Mouse (Mus musculus): ENCODE measurements at regions not wholly inside any gene's neighbourhood (a gene's known extent, or its start where the extent isn't known, plus 50 kb on each side); places are given as distances from the start of the nearest gene placed in this dataset.
A peak's percentile ranks its signal among the peaks of the same experiment; 100 is the strongest.

DNA sequence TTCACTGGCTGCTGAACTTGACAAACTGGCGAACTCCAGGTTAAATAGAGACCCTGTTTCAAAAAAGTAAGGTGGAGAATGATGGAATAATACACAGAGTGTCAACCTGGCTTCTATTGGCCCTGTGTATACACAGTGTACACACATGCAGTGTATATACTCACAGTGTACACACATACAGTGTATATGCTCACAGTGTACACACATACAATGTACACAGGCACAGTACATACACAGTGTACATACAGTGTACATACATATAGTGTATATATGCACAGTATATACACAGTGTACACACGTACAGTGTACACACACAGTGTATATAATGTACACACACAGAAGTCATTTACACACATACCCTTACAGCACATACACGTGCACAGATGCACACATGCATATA is 52.4 kb upstream of the Aldh1b1 start:
- 88% methylated on average over 3 of the region's 3 CpGs for WGBS
- Histone ChIP-seq H3K9ac (replicated peaks; ENCODE audit: low read depth, low read length) (no peak overlapping the region), H3K36me3 (ENCODE audit: control insufficient read depth, insufficient read depth) (no peaks in the 10 kb centered on the region), H3K4me1 (replicated peaks; ENCODE audit: control insufficient read depth, insufficient read depth, low read length) (no peaks in the 10 kb centered on the region), H3K27me3 (replicated peaks; ENCODE audit: control insufficient read depth, insufficient read depth, low read length) (no peaks in the 10 kb centered on the region), H3K4me3 (replicated peaks; ENCODE audit: low read length) (no peak overlapping the region), H3K9me3 (ENCODE audit: control insufficient read depth, low read length) (no peaks in the 10 kb centered on the region), H3K4me2 (ENCODE audit: low read length) (no peak overlapping the region), H3K27ac (ENCODE audit: low read length) (no peak overlapping the region)
- ATAC-seq, result no peak

DNA sequence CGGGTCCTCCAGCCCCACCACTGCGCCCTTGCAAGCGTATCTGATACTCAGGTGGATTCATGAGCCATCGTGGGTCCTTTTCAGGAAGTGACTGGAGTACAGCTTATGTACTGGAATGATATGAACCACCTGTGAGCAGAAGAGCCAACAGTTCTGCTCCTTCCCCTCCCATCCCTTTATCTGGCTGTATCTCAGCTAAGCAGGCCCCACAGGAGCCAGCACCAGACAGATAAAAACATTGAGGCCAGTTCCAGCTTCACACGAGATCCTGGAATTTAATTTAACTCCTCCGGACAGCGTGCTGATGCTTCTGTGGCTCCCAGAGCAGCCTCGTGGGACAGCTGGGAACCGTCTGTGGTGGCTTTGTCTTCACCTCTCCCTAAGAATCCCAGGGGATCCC is 53.1 kb upstream of the Aldh1b1 start:
- WGBS, result 62% methylated on average over 9 of the region's 9 CpGs
- Histone ChIP-seq H3K4me2 (ENCODE audit: low read length) (no peak overlapping the region), H3K4me1 (replicated peaks; ENCODE audit: control insufficient read depth, insufficient read depth, low read length) (peaks cover 5% of the 10 kb centered on the region), H3K4me3 (replicated peaks; ENCODE audit: low read length) (no peak overlapping the region), H3K9ac (replicated peaks; ENCODE audit: low read depth, low read length) (no peak overlapping the region), H3K36me3 (ENCODE audit: control insufficient read depth, insufficient read depth) (no peaks in the 10 kb centered on the region), H3K9me3 (ENCODE audit: control insufficient read depth, low read length) (no peaks in the 10 kb centered on the region), H3K27ac (ENCODE audit: low read length) (no peak overlapping the region), H3K27me3 (replicated peaks; ENCODE audit: control insufficient read depth, insufficient read depth, low read length) (no peaks in the 10 kb centered on the region)
- ATAC-seq, result no peak

DNA sequence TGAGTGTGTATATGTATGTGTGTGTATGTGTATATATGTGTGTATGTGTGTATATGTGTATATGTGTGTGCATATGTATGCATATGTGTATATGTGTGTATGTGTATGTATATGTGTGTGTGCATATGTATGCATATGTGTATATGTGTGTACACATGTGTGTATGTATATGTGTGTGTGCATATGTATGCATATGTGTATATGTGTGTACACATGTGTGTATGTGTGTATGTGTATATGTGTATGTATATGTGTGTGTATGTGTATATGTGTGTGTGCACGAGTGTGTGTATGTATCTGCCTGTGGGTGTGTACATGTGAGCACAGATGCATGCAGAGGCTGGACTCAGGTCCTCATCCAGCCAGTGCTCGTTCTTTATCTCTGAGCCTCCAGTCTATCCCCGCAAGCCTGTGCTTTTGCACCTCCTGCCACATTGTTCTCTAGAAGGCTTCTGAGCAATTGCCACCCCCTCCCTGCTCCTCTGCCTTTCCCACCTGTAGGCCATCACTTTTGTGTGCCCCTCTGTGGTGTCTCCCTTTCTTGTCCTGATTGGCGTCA is 53.9 kb upstream of the Aldh1b1 start:
- no peak for ATAC-seq
- Histone ChIP-seq H3K4me3 (replicated peaks; ENCODE audit: low read length) (no peak overlapping the region), H3K27me3 (replicated peaks; ENCODE audit: control insufficient read depth, insufficient read depth, low read length) (no peaks in the 10 kb centered on the region), H3K4me1 (replicated peaks; ENCODE audit: control insufficient read depth, insufficient read depth, low read length) (peaks cover 7% of the 10 kb centered on the region), H3K27ac (ENCODE audit: low read length) (no peak overlapping the region), H3K4me2 (ENCODE audit: low read length) (no peak overlapping the region), H3K9ac (replicated peaks; ENCODE audit: low read depth, low read length) (no peak overlapping the region), H3K36me3 (ENCODE audit: control insufficient read depth, insufficient read depth) (no peaks in the 10 kb centered on the region), H3K9me3 (ENCODE audit: control insufficient read depth, low read length) (no peaks in the 10 kb centered on the region)
- 89% methylated on average over 4 of the region's 4 CpGs for WGBS

DNA sequence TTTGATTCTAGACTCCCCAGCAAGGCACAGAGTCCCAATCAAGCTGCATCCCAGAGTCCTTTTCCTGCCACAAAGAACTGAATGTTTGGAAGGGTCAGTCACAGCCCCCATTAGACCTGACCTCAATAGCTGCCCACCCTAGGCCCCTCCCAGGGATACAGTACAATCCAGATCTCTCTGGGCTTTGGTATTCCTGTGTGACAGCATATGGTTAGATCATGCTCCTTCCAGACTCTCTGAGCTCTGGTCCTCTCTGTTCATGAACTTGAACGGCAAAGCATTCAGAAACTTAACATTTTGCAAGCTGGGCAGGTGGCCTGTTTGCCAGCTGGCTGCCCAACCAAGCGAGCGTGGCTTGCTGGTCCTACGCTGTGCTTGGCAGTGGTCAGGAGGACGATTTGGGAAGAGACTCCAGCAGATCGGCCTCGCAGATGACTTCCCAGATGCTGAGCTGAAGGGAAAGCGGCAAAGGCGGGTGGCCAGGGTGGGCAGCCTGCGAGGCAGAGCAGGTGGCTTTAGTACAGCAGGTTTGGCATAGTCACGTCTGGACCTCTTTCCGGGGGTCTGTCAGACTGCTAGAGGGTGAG is 58.0 kb upstream of the Aldh1b1 start:
- no peak overlapping the region for H3K4me3 ChIP-seq (replicated peaks; ENCODE audit: low read length)
- peaks cover 31% of the 10 kb centered on the region for H3K4me1 ChIP-seq (replicated peaks; ENCODE audit: control insufficient read depth, insufficient read depth, low read length)
- H3K27me3 ChIP-seq (replicated peaks; ENCODE audit: control insufficient read depth, insufficient read depth, low read length), result no peaks in the 10 kb centered on the region
- no peak overlapping the region for H3K9ac ChIP-seq (replicated peaks; ENCODE audit: low read depth, low read length)
- 60% methylated on average over 12 of the region's 12 CpGs for WGBS
- ATAC-seq, result peak; percentile 27; the same call in 1 of the 2 replicates
- H3K27ac ChIP-seq (ENCODE audit: low read length), result no peak overlapping the region
- H3K4me2 ChIP-seq (ENCODE audit: low read length), result no peak overlapping the region
- H3K9me3 ChIP-seq (ENCODE audit: control insufficient read depth, low read length), result no peaks in the 10 kb centered on the region
- H3K36me3 ChIP-seq (ENCODE audit: control insufficient read depth, insufficient read depth), result no peaks in the 10 kb centered on the region

DNA sequence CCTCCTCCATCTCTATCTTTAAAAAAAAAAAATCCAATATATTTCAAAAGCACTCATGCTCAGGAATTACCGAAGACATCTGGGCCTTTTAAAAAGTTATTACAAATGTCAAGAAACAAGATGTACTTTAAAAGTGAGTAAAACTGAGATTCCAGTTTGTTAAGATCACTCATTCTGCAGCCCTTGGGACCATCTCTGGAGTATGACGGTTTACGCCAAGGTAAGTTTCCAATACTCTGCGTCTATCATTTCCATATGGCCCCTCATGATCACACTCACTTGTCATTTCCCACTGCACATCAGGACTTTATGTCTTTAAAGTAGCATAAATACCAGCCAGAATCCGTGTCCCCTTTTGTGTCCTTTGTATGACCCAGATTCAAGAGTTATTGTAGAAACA is 58.5 kb upstream of the Aldh1b1 start:
- Histone ChIP-seq H3K36me3 (ENCODE audit: control insufficient read depth, insufficient read depth) (no peaks in the 10 kb centered on the region), H3K4me3 (replicated peaks; ENCODE audit: low read length) (no peak overlapping the region), H3K4me2 (ENCODE audit: low read length) (no peak overlapping the region), H3K4me1 (replicated peaks; ENCODE audit: control insufficient read depth, insufficient read depth, low read length) (peaks cover 33% of the 10 kb centered on the region), H3K9ac (replicated peaks; ENCODE audit: low read depth, low read length) (no peak overlapping the region), H3K9me3 (ENCODE audit: control insufficient read depth, low read length) (no peaks in the 10 kb centered on the region), H3K27ac (ENCODE audit: low read length) (no peak overlapping the region), H3K27me3 (replicated peaks; ENCODE audit: control insufficient read depth, insufficient read depth, low read length) (no peaks in the 10 kb centered on the region)
- ATAC-seq, result no peak
- WGBS, result 77% methylated on average over 5 of the region's 5 CpGs

DNA sequence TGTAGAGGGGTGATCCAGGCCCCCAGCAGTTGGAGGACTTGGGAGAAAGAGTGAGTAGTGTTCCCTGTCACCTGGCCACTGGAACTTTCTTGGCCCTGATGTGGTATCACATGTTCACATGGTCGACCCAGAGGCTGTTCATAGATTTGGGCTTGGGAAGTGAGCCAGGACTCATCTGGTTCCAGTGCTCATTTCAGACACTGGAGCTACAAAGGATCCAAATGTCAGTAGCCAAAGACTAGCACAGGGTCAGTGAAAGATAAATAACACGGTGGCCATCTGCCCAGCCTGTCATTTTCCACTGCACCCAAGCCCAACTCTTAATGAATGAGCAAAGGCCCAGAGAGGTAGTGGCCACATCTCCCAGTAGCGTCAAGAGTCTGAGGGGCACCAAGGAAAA is 59.1 kb upstream of the Aldh1b1 start:
- Histone ChIP-seq H3K4me3 (replicated peaks; ENCODE audit: low read length) (no peak overlapping the region), H3K4me1 (replicated peaks; ENCODE audit: control insufficient read depth, insufficient read depth, low read length) (peaks cover 33% of the 10 kb centered on the region), H3K36me3 (ENCODE audit: control insufficient read depth, insufficient read depth) (no peaks in the 10 kb centered on the region), H3K27me3 (replicated peaks; ENCODE audit: control insufficient read depth, insufficient read depth, low read length) (no peaks in the 10 kb centered on the region), H3K9ac (replicated peaks; ENCODE audit: low read depth, low read length) (no peak overlapping the region), H3K9me3 (ENCODE audit: control insufficient read depth, low read length) (no peaks in the 10 kb centered on the region), H3K27ac (ENCODE audit: low read length) (no peak overlapping the region), H3K4me2 (ENCODE audit: low read length) (no peak overlapping the region)
- ATAC-seq, result no peak
- 62% methylated on average over 3 of the region's 3 CpGs for WGBS

DNA sequence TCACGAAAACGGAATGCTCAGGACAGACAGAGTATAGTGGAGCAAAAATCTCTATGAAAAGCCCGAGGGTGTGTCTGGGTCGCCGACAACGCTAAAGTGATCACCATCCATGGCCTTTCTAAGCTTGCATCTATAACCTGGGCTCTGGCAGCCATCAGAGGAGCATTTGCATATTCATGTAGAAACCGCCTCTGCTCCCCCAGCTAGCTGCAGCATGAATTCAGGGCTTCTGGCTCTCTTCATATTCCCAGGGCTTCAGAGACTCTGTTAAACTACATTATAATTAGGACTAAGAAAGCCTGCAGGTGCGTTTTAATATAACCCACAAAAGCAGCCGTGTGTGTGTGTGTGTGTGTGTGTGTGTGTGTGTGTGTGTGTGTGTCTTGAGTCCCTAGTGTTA is 59.7 kb upstream of the Aldh1b1 start:
- H3K9ac ChIP-seq (replicated peaks; ENCODE audit: low read depth, low read length), result peak overlapping the region; percentile 18; the same call in 1 of the 2 replicates
- ATAC-seq, result 0 out of 2 replicates have a peak, but pooled peaks have one; percentile 13
- 39% methylated on average over 9 of the region's 9 CpGs for WGBS

DNA sequence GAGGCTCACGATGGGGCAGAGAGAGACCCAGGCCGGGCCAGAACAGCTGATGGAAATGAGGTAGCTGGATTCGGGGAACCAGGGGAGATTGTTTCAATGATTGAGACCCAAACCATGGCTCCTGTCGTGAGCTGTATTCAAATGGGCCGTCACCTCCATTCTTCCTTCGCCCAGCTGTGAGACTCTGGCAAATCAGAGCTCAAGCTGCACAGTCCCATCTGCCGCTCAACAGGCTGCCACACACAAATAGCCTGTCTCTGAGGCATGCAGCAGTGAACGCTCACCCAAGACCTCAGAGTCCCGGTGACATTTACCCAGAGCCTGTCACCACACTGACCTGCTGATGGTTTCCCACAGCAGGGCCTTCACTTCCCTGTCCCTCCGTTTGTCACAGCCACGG is 60.1 kb upstream of the Aldh1b1 start:
- Histone ChIP-seq H3K4me1 (replicated peaks; ENCODE audit: control insufficient read depth, insufficient read depth, low read length) (peaks cover 33% of the 10 kb centered on the region), H3K27me3 (replicated peaks; ENCODE audit: control insufficient read depth, insufficient read depth, low read length) (no peaks in the 10 kb centered on the region), H3K27ac (ENCODE audit: low read length) (peak overlapping the region; percentile 43; the same call in 1 of the 2 replicates), H3K36me3 (ENCODE audit: control insufficient read depth, insufficient read depth) (no peaks in the 10 kb centered on the region), H3K9me3 (ENCODE audit: control insufficient read depth, low read length) (no peaks in the 10 kb centered on the region), H3K9ac (replicated peaks; ENCODE audit: low read depth, low read length) (0 out of 2 replicates have a peak overlapping the region, but pooled peaks have one; percentile 18), H3K4me2 (ENCODE audit: low read length) (no peak overlapping the region), H3K4me3 (replicated peaks; ENCODE audit: low read length) (no peak overlapping the region)
- 34% methylated on average over 11 of the region's 11 CpGs for WGBS
- peak; percentile 43; the same call in 1 of the 2 replicates for ATAC-seq

More for the DNA sequence above, 59.7 kb upstream of the Aldh1b1 start:
- Histone ChIP-seq H3K36me3 (ENCODE audit: control insufficient read depth, insufficient read depth) (no peaks in the 10 kb centered on the region), H3K27ac (ENCODE audit: low read length) (peak overlapping the region; percentile 43; the same call in 1 of the 2 replicates), H3K9me3 (ENCODE audit: control insufficient read depth, low read length) (no peaks in the 10 kb centered on the region), H3K4me2 (ENCODE audit: low read length) (no peak overlapping the region), H3K27me3 (replicated peaks; ENCODE audit: control insufficient read depth, insufficient read depth, low read length) (no peaks in the 10 kb centered on the region), H3K4me1 (replicated peaks; ENCODE audit: control insufficient read depth, insufficient read depth, low read length) (peaks cover 33% of the 10 kb centered on the region), H3K4me3 (replicated peaks; ENCODE audit: low read length) (no peak overlapping the region)

DNA sequence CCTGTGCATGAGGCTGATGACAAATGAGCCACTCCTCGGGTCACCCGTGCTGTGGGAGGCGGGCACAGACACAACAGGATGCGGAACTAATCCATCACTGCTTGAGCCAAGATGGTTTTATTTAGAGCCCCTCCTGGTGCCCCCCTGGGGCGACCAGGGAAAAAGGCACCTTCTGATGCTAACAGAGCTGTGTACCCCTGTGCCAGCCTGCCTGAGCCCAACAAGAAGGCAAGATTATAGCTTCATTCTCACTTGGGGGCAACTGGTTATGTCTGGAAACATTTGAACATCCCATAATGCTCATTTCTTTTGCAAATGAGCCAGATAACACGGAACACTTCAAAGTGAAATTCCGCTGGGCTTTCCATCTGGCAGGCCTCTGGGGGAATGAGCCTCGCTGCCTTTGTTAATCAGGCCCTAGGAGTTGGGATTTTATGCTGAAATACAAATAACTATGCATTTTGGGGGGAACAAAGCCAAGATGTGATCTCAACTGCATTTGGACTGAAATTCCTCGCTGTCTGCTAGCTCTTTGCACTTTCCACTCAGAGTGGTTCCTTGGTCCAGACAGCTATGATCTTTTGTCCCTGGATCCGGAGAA is 62.5 kb upstream of the Aldh1b1 start:
- ATAC-seq, result peak; percentile 65
- no peaks in the 10 kb centered on the region for H3K27me3 ChIP-seq (replicated peaks; ENCODE audit: control insufficient read depth, insufficient read depth, low read length)
- no peak overlapping the region for H3K4me2 ChIP-seq (ENCODE audit: low read length)
- H3K4me3 ChIP-seq (replicated peaks; ENCODE audit: low read length), result no peak overlapping the region
- no peak overlapping the region for H3K9ac ChIP-seq (replicated peaks; ENCODE audit: low read depth, low read length)
- peaks cover 33% of the 10 kb centered on the region for H3K4me1 ChIP-seq (replicated peaks; ENCODE audit: control insufficient read depth, insufficient read depth, low read length)
- WGBS, result 18% methylated on average over 10 of the region's 10 CpGs
- no peaks in the 10 kb centered on the region for H3K36me3 ChIP-seq (ENCODE audit: control insufficient read depth, insufficient read depth)
- no peaks in the 10 kb centered on the region for H3K9me3 ChIP-seq (ENCODE audit: control insufficient read depth, low read length)
- H3K27ac ChIP-seq (ENCODE audit: low read length), result peak overlapping the region; percentile 76
